Mouse (Mus musculus): ENCODE data around the gene Klk6. TPM values are rescaled to one million over a fixed set of nuclear protein-coding genes. Genes with fewer than 3 reads are reported as not detected.
A peak's percentile ranks its signal among the peaks of the same experiment; 100 is the strongest.

Klk6 gene
- polyA plus RNA-seq (2015; fragmentation: Nextera tagmentation; extraction: Ambion mirVana), result not detected in 2 replicates

DNA sequence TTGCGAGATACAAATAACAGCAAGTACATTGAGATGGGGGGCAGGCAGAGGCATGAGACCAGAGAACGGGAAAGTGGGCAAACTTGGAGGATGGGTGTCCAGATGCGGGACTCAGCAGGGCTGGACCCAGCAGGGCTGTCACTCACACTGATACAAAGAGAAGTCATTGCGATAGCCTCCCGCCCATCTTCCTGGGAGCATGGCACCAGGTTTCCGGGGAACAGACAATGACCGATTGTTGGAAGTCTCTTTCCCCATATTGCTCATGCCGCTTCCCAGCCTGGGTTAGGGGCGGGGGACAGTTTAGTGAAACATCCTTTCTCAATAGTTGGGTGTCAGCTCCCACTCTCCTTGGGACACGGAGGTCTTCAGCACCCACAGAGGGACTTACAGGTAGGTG is at the start of gene Klk6:
Gene Klk6 (plus strand): TSS at position 301 of the 400 bp plus-strand sequence.
- Histone ChIP-seq H3K4me2 (ENCODE audit: low read depth, low read length) (no peak within 1 kb of the TSS), H3K27ac (ENCODE audit: low read length) (no peak within 1 kb of the TSS), H3K27me3 (ENCODE audit: control insufficient read depth, insufficient read depth, low read depth, low read length) (no peaks in the 10 kb centered on the region), H3K4me1 (replicated peaks; ENCODE audit: control insufficient read depth, insufficient read depth, low read length) (no peaks in the 10 kb centered on the region), H3K9ac (ENCODE audit: low read length) (no peak within 1 kb of the TSS), H3K4me3 (ENCODE audit: low read length) (no peak within 1 kb of the TSS), H3K9me3 (ENCODE audit: control insufficient read depth, low read length) (no peaks in the 10 kb centered on the region), H3K36me3 (ENCODE audit: control insufficient read depth, insufficient read depth, low read length) (no peaks in the 10 kb centered on the region)
- 76% methylated on average over 10 of the region's 10 CpGs for WGBS
- no peak for ATAC-seq (ENCODE audit: low read depth)

DNA sequence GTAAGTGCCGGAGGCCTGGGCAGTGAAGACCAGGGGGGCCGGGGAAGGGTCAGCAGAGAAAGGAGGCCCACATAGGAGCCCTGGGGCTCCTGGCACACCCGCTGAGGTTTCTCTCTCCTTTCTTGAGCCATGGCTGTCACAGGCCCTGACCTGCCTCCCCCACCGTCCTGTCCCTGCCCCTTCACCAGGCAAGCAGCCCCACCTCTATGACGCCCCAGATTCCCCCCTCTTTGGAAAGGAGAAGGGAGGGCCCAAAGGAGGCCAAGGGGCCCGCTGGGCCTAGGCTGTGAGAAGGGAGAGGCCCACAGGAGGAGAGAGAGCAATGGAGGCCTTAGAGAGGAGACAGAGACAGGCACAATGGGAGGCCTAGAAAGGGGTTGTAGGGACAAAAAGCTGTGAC is 49.5 kb upstream of the Klk6 start:
- no peak overlapping the region for H3K4me2 ChIP-seq (ENCODE audit: low read depth, low read length)
- H3K4me3 ChIP-seq (ENCODE audit: low read length), result no peak overlapping the region
- H3K4me1 ChIP-seq (replicated peaks; ENCODE audit: control insufficient read depth, insufficient read depth, low read length), result no peaks in the 10 kb centered on the region
- no peaks in the 10 kb centered on the region for H3K27me3 ChIP-seq (ENCODE audit: control insufficient read depth, insufficient read depth, low read depth, low read length)
- no peaks in the 10 kb centered on the region for H3K9me3 ChIP-seq (ENCODE audit: control insufficient read depth, low read length)
- no peak overlapping the region for H3K27ac ChIP-seq (ENCODE audit: low read length)
- 57% methylated on average over 6 of the region's 6 CpGs for WGBS
- no peaks in the 10 kb centered on the region for H3K36me3 ChIP-seq (ENCODE audit: control insufficient read depth, insufficient read depth, low read length)
- H3K9ac ChIP-seq (ENCODE audit: low read length), result no peak overlapping the region
- no peak for ATAC-seq (ENCODE audit: low read depth)

DNA sequence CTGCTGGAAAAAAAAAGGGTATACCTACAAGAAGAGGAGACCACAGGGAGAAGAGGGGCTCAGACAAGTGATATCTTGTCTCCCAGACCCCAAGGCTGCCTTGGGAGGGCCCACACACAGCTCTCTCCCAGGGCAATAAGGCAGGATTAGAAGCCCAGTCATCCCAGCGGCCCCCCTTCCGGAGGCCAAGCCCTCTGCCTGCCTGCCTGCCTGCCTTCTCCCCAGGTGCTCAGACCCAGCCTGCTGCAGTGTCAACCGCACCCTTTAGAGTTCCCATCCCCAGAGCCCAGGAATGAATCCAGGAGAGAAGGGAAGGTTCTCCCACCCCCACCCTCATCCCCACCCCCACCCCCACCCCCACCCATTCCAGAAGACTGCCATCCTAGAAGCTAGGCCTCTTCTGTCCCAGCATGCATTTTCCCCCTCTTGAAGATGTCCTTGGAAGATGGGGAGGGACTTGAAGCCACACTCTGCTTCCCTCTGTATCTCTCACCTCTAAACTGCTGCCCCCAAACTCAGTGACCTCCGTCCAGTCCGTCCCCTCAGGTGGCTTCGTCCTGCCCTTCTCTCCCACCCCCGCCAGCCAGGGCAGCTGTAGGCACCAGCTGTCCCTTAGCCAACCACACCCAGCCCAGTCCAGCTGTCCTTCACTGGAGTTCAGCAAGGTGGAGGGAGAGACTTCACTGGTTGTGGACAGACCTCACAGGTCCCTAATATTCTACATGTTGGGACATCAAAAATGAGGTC is 48.8 kb upstream of the Klk6 start:
- ATAC-seq (ENCODE audit: low read depth), result no peak
- 38% methylated on average over 7 of the region's 7 CpGs for WGBS
- Histone ChIP-seq H3K9me3 (ENCODE audit: control insufficient read depth, low read length) (no peaks in the 10 kb centered on the region), H3K36me3 (ENCODE audit: control insufficient read depth, insufficient read depth, low read length) (no peaks in the 10 kb centered on the region), H3K4me3 (ENCODE audit: low read length) (no peak overlapping the region), H3K4me1 (replicated peaks; ENCODE audit: control insufficient read depth, insufficient read depth, low read length) (no peaks in the 10 kb centered on the region), H3K27ac (ENCODE audit: low read length) (no peak overlapping the region), H3K4me2 (ENCODE audit: low read depth, low read length) (no peak overlapping the region), H3K9ac (ENCODE audit: low read length) (no peak overlapping the region), H3K27me3 (ENCODE audit: control insufficient read depth, insufficient read depth, low read depth, low read length) (no peaks in the 10 kb centered on the region)

GRCm38 (mm10) chr7:43776506-43776905 is 47.8 kb upstream of the Klk6 start:
- Histone ChIP-seq H3K27me3 (ENCODE audit: control insufficient read depth, insufficient read depth, low read depth, low read length) (no peaks in the 10 kb centered on the region), H3K9ac (ENCODE audit: low read length) (no peak overlapping the region), H3K4me1 (replicated peaks; ENCODE audit: control insufficient read depth, insufficient read depth, low read length) (no peaks in the 10 kb centered on the region), H3K27ac (ENCODE audit: low read length) (no peak overlapping the region), H3K4me2 (ENCODE audit: low read depth, low read length) (no peak overlapping the region), H3K4me3 (ENCODE audit: low read length) (no peak overlapping the region), H3K9me3 (ENCODE audit: control insufficient read depth, low read length) (no peaks in the 10 kb centered on the region), H3K36me3 (ENCODE audit: control insufficient read depth, insufficient read depth, low read length) (no peaks in the 10 kb centered on the region)
- no peak for ATAC-seq (ENCODE audit: low read depth)
- WGBS, result 80% methylated on average over 5 of the region's 5 CpGs

GRCm38 (mm10) chr7:43777423-43777822 is 46.9 kb upstream of the Klk6 start:
- Histone ChIP-seq H3K4me3 (ENCODE audit: low read length) (no peak overlapping the region), H3K9ac (ENCODE audit: low read length) (no peak overlapping the region), H3K27me3 (ENCODE audit: control insufficient read depth, insufficient read depth, low read depth, low read length) (no peaks in the 10 kb centered on the region), H3K9me3 (ENCODE audit: control insufficient read depth, low read length) (no peaks in the 10 kb centered on the region), H3K4me2 (ENCODE audit: low read depth, low read length) (no peak overlapping the region), H3K4me1 (replicated peaks; ENCODE audit: control insufficient read depth, insufficient read depth, low read length) (no peaks in the 10 kb centered on the region), H3K27ac (ENCODE audit: low read length) (no peak overlapping the region), H3K36me3 (ENCODE audit: control insufficient read depth, insufficient read depth, low read length) (no peaks in the 10 kb centered on the region)
- ATAC-seq (ENCODE audit: low read depth), result no peak
- 79% methylated on average over 12 of the region's 12 CpGs for WGBS

DNA sequence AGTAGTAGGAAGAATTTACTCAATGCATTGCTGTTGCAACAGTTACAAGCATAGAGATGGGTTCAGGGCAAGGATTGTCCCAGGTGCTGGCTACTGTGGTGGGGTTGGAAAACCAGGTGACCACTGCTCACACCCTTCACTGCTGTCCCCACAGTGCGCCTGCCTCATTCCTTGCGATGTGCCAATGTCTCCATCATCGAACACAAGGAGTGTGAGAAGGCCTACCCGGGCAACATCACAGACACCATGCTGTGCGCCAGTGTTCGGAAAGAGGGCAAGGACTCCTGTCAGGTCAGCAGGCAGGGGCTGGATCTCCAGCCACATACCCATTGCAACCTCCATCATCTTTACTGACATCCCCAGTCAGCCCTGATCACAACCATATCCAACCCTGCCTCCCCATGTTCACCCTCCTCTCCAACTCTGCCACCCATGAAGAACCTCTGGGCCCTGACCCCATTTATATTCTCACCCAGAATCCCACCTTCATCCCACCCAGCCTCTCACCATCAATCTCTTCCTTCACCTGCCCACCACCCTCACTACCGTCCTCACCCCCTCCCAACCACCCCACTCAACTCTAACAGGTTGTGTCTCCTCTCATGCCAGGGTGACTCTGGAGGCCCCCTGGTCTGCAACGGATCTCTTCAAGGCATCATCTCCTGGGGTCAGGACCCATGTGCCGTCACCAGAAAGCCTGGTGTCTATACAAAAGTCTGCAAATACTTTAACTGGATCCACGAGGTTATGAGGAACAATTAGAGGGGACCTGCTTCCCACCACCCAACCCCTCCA is 45.9 kb upstream of the Klk6 start:
- ATAC-seq (ENCODE audit: low read depth), result no peak
- H3K27ac ChIP-seq (ENCODE audit: low read length), result no peak overlapping the region
- H3K9ac ChIP-seq (ENCODE audit: low read length), result no peak overlapping the region
- peaks cover 3% of the 10 kb centered on the region for H3K4me1 ChIP-seq (replicated peaks; ENCODE audit: control insufficient read depth, insufficient read depth, low read length)
- H3K9me3 ChIP-seq (ENCODE audit: control insufficient read depth, low read length), result no peaks in the 10 kb centered on the region
- 81% methylated on average over 10 of the region's 10 CpGs for WGBS
- no peak overlapping the region for H3K4me2 ChIP-seq (ENCODE audit: low read depth, low read length)
- no peaks in the 10 kb centered on the region for H3K27me3 ChIP-seq (ENCODE audit: control insufficient read depth, insufficient read depth, low read depth, low read length)
- no peak overlapping the region for H3K4me3 ChIP-seq (ENCODE audit: low read length)
- H3K36me3 ChIP-seq (ENCODE audit: control insufficient read depth, insufficient read depth, low read length), result no peaks in the 10 kb centered on the region

GRCm38 (mm10) chr7:43780241-43780640 is 44.1 kb upstream of the Klk6 start:
- WGBS, result 36% methylated on average over 6 of the region's 6 CpGs
- no peak overlapping the region for H3K27ac ChIP-seq (ENCODE audit: low read length)
- H3K4me3 ChIP-seq (ENCODE audit: low read length), result no peak overlapping the region

GRCm38 (mm10) chr7:43780746-43781145 is 43.6 kb upstream of the Klk6 start, which contains the start of gene Klk10:
Gene Klk10, plus strand, starts transcription at chr7:43781035.
- H3K4me3 ChIP-seq (ENCODE audit: low read length), result no peak within 1 kb of the TSS
- peak; percentile 7; the same call in 1 of the 2 replicates for ATAC-seq (ENCODE audit: low read depth)
- WGBS, result 31% methylated on average over 5 of the region's 5 CpGs
- peaks cover 3% of the 10 kb centered on the region for H3K4me1 ChIP-seq (replicated peaks; ENCODE audit: control insufficient read depth, insufficient read depth, low read length)
- H3K9me3 ChIP-seq (ENCODE audit: control insufficient read depth, low read length), result no peaks in the 10 kb centered on the region
- no peak within 1 kb of the TSS for H3K27ac ChIP-seq (ENCODE audit: low read length)
- H3K4me2 ChIP-seq (ENCODE audit: low read depth, low read length), result no peak within 1 kb of the TSS
- H3K27me3 ChIP-seq (ENCODE audit: control insufficient read depth, insufficient read depth, low read depth, low read length), result no peaks in the 10 kb centered on the region
- H3K9ac ChIP-seq (ENCODE audit: low read length), result no peak within 1 kb of the TSS
- no peaks in the 10 kb centered on the region for H3K36me3 ChIP-seq (ENCODE audit: control insufficient read depth, insufficient read depth, low read length)

More at GRCm38 (mm10) chr7:43780241-43780640, 44.1 kb upstream of the Klk6 start:
- Histone ChIP-seq H3K9me3 (ENCODE audit: control insufficient read depth, low read length) (no peaks in the 10 kb centered on the region), H3K4me1 (replicated peaks; ENCODE audit: control insufficient read depth, insufficient read depth, low read length) (peaks cover 3% of the 10 kb centered on the region), H3K27me3 (ENCODE audit: control insufficient read depth, insufficient read depth, low read depth, low read length) (no peaks in the 10 kb centered on the region), H3K36me3 (ENCODE audit: control insufficient read depth, insufficient read depth, low read length) (no peaks in the 10 kb centered on the region), H3K9ac (ENCODE audit: low read length) (no peak overlapping the region), H3K4me2 (ENCODE audit: low read depth, low read length) (no peak overlapping the region)
- no peak for ATAC-seq (ENCODE audit: low read depth)

- H3K36me3 ChIP-seq (ENCODE audit: control insufficient read depth, insufficient read depth, low read length), result no peaks in the 10 kb centered on the region
- peaks cover 3% of the 10 kb centered on the region for H3K4me1 ChIP-seq (replicated peaks; ENCODE audit: control insufficient read depth, insufficient read depth, low read length)
- H3K27me3 ChIP-seq (ENCODE audit: control insufficient read depth, insufficient read depth, low read depth, low read length), result no peaks in the 10 kb centered on the region
- no peak overlapping the region for H3K9ac ChIP-seq (ENCODE audit: low read length)
- WGBS, result 85% methylated on average over 11 of the region's 11 CpGs
- no peaks in the 10 kb centered on the region for H3K9me3 ChIP-seq (ENCODE audit: control insufficient read depth, low read length)
- no peak for ATAC-seq (ENCODE audit: low read depth)
- no peak overlapping the region for H3K27ac ChIP-seq (ENCODE audit: low read length)
- H3K4me2 ChIP-seq (ENCODE audit: low read depth, low read length), result no peak overlapping the region
- no peak overlapping the region for H3K4me3 ChIP-seq (ENCODE audit: low read length)
These were observed 42.8 kb upstream of the Klk6 start for GRCm38 (mm10) chr7:43781541-43781940.
